Mouse (Mus musculus) kidney, postnatal 36 days (tissue): ENCODE results near the gene Spta1.

ENCODE experiments used
- DNase-seq, 2 experiments: peaks; one replicate each; pipeline ENCODE4 v3.0.0; 2021 to 2022; ENCODE audit warnings: mixed read lengths in 2 of 2

Gene Spta1

GRCm38 (mm10) chr1:174269162-174269561 is 96.6 kb downstream of the Spta1 start:
- DNase-seq, result no peak

- no peak for DNase-seq
Measured at GRCm38 (mm10) chr1:174270643-174271042, 98.1 kb downstream of the Spta1 start.
